Mouse (Mus musculus): ENCODE measurements around the gene Rbfox3. TPM values are rescaled to one million over a fixed set of nuclear protein-coding genes. Genes with fewer than 3 reads are reported as not detected.

Gene Rbfox3
- total and polyA plus RNA-seq, 3 experiments, result not detected

DNA sequence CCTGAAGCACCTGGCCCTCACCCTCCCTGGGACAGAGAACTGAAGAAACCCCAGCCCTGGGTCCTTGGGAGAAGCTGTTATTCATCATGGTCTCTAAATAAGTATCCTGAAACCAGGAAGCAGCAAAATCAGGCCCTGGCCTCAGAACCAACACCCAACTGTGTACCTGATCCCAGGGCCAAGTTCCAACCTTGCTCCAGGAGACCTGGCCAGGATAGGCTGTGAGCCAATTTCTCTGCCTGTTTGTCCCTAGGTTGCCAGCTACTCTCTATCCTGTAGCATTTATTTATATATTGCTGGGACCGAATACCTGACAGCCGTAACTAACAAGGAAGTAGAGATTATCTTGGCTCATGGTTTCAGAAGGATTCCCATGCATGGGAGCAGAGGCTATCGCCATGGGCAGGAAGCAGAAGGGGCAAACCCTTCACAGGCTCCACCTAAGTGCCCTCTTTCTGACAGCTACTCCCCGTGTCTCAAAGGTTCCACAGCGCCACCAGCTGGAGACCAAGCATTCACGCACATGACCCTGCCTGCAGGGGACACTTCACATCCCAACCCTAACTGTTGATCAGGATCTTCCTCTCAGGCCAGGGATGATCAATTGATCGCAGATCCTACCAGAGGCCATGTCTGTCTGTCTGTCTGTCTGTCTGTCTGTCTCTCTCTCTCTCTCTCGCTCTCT, 31.8 kb downstream of the Rbfox3 start:
- H3K79me2 ChIP-seq (replicated peaks; ENCODE audit: control insufficient read depth, extremely low read depth, insufficient read depth, poor library complexity, severe bottlenecking), result no peaks in the 10 kb centered on the region
- H3K27ac ChIP-seq (ENCODE audit: insufficient read depth, low read depth), result no peak overlapping the region
- peaks cover 16% of the 10 kb centered on the region for H3K9me3 ChIP-seq (replicated peaks; ENCODE audit: low read length)
- H3K27me3 ChIP-seq (replicated peaks), result peaks cover 87% of the 10 kb centered on the region
- H3K9ac ChIP-seq (ENCODE audit: insufficient read depth, low read depth), result no peak overlapping the region
- H3K36me3 ChIP-seq (replicated peaks in 1 of 2; ENCODE audit: control insufficient read depth in 1 of 2, insufficient read depth in 1 of 2, low read length in 1 of 2), result no peaks in the 10 kb centered on the region
- H3K4me3 ChIP-seq (replicated peaks in 1 of 3; ENCODE audit: low read depth in 2 of 3, low read length in 2 of 3, poor library complexity in 1 of 3), result no peak overlapping the region
- dilution Hi-C loops (cut with MboI; ENCODE audit: extremely low pct_ligation_motif_present, extremely low pct_unique_long_range_greater_than_20kb, low sequenced_read_pairs), result no loop called here
- no peak for DNase-seq (ENCODE audit: extremely low read depth)
- no peak for TF ChIP-seq ZMIZ1 (IDR thresholded peaks at IDR 0.05; ENCODE audit: low read depth, low read length)
- peak; percentile 2 for TF ChIP-seq RAD21 (IDR thresholded peaks at IDR 0.05; ENCODE audit: low read depth, low read length)
- no peak for TF ChIP-seq EP300 (IDR thresholded peaks at IDR 0.05; ENCODE audit: low read length)
- TF ChIP-seq CTCF (conservative IDR thresholded peaks at IDR 0.05 in 1 of 2, IDR thresholded peaks at IDR 0.05 in 1 of 2; ENCODE audit: low read depth in 2 of 2, low read length in 2 of 2), result peak in 1 of 2 experiments; percentile 39; a peak in 2 of 4 replicates
- no peak overlapping the region for H3K4me2 ChIP-seq (ENCODE audit: insufficient read depth, low read depth, poor library complexity, severe bottlenecking)
- H3K4me1 ChIP-seq (ENCODE audit: control insufficient read depth in 1 of 2, insufficient read depth in 2 of 2), result no peaks in the 10 kb centered on the region
- in situ Hi-C loops (cut with MboI; ENCODE audit: low pct_ligation_motif_present, low pct_unique_long_range_greater_than_20kb, low sequenced_read_pairs), result no loop called here

DNA sequence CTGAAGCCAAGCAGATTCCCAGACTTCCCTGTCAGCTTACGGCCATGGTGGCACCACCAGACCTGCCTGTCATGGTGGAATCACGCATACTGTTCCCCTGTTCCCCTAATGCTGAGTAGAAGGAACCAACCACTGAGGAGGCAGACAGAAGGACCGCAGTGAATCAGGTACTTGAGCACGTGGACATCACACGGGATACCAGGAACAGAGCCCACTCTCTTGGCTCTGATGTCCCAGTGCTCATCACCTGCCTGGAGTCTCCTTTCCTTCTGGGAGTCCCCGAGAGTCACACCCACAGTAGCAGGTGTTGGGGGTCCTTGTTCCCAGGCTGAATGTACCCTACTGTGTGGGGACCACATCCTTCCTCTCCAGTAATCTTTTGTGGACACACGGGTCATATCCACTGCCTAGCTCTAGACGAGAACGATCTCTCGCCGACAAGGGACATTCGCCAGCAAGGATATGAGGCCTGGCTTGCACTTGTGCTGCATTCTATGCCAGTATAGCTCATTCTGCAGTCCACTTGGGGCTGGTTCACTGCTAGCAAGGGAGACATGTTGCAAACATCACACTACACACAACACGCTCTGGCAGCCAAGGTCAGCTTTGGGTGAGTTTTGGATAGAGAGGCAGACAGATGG, 32.7 kb downstream of the Rbfox3 start:
- H3K4me3 ChIP-seq (replicated peaks in 1 of 3; ENCODE audit: low read depth in 2 of 3, low read length in 2 of 3, poor library complexity in 1 of 3), result no peak overlapping the region
- H3K9ac ChIP-seq (ENCODE audit: insufficient read depth, low read depth), result no peak overlapping the region
- H3K4me1 ChIP-seq (ENCODE audit: control insufficient read depth in 1 of 2, insufficient read depth in 2 of 2), result no peaks in the 10 kb centered on the region
- peaks cover 87% of the 10 kb centered on the region for H3K27me3 ChIP-seq (replicated peaks)
- no peaks in the 10 kb centered on the region for H3K36me3 ChIP-seq (replicated peaks in 1 of 2; ENCODE audit: control insufficient read depth in 1 of 2, insufficient read depth in 1 of 2, low read length in 1 of 2)
- H3K27ac ChIP-seq (ENCODE audit: insufficient read depth, low read depth), result no peak overlapping the region
- dilution Hi-C loops (cut with MboI; ENCODE audit: extremely low pct_ligation_motif_present, extremely low pct_unique_long_range_greater_than_20kb, low sequenced_read_pairs) (no loop called here), in situ Hi-C loops (cut with MboI; ENCODE audit: low pct_ligation_motif_present, low pct_unique_long_range_greater_than_20kb, low sequenced_read_pairs) (no loop called here)
- no peak for DNase-seq (ENCODE audit: extremely low read depth)
- peaks cover 15% of the 10 kb centered on the region for H3K9me3 ChIP-seq (replicated peaks; ENCODE audit: low read length)
- H3K4me2 ChIP-seq (ENCODE audit: insufficient read depth, low read depth, poor library complexity, severe bottlenecking), result no peak overlapping the region
- TF ChIP-seq CHD1 (IDR thresholded peaks at IDR 0.05; ENCODE audit: low read depth, low read length) (no peak), ZMIZ1 (IDR thresholded peaks at IDR 0.05; ENCODE audit: low read depth, low read length) (no peak), ELF1 (IDR thresholded peaks at IDR 0.05; ENCODE audit: low read depth, low read length) (no peak), SIN3A (IDR thresholded peaks at IDR 0.05; ENCODE audit: low read length) (no peak), MAZ (IDR thresholded peaks at IDR 0.05; ENCODE audit: low read depth, low read length) (no peak), ZC3H11A (IDR thresholded peaks at IDR 0.05; ENCODE audit: low read depth, low read length) (no peak), ZNF384 (IDR thresholded peaks at IDR 0.05; ENCODE audit: low read depth, low read length) (no peak), NRF1 (IDR thresholded peaks at IDR 0.05; ENCODE audit: low read depth, low read length) (no peak), RCOR1 (conservative IDR thresholded peaks at IDR 0.05; ENCODE audit: low read depth, low read length) (no peak), POLR2AphosphoS2 (IDR thresholded peaks at IDR 0.05; ENCODE audit: low read depth, low read length) (no peak), NELFE (IDR thresholded peaks at IDR 0.05; ENCODE audit: low read depth, low read length) (no peak), MAFK (IDR thresholded peaks at IDR 0.05; ENCODE audit: insufficient replicate concordance, low read length) (no peak), USF1 (IDR thresholded peaks at IDR 0.05; ENCODE audit: low read depth, low read length) (no peak), IRF4 (IDR thresholded peaks at IDR 0.05; ENCODE audit: low read depth, low read length) (no peak), USF2 (conservative IDR thresholded peaks at IDR 0.05; ENCODE audit: low read depth, low read length) (no peak), CHD2 (IDR thresholded peaks at IDR 0.05; ENCODE audit: low read length) (no peak), JUN (IDR thresholded peaks at IDR 0.05; ENCODE audit: insufficient read depth, low read depth, low read length) (no peak), KAT2A (IDR thresholded peaks at IDR 0.05; ENCODE audit: insufficient replicate concordance, low read length) (no peak), TBP (conservative IDR thresholded peaks at IDR 0.05; ENCODE audit: low read depth, low read length) (no peak)
- H3K79me2 ChIP-seq (replicated peaks; ENCODE audit: control insufficient read depth, extremely low read depth, insufficient read depth, poor library complexity, severe bottlenecking), result no peaks in the 10 kb centered on the region

All from CH12.LX (cell line).